Mouse (Mus musculus) forebrain, embryonic 11.5 days (tissue): ENCODE data around the gene 1600014C23Rik. TPM values are rescaled to one million over a fixed set of nuclear protein-coding genes. Genes with fewer than 3 reads are reported as not detected.

Experiments used
- ATAC-seq: fragments of 200-750 bp; cut with Nextera tagmentation; replicated peaks from 2 replicates; pipeline ENCODE4 v1.8.0; 2017; ENCODE audit warnings: moderate TSS enrichment; ENCODE audit not compliant: low FRiP score
- DNase-seq: peaks from one replicate; pipeline ENCODE4 v3.0.0-alpha.2; 2017; ENCODE audit warnings: low spot score
- H3K27ac ChIP-seq: fragments of 300-500 bp; sonication (generic); 2 replicates; pipeline ENCODE4 v1.5.1; 2014; ENCODE audit warnings: low read depth, low read length
- H3K27me3 ChIP-seq: fragments of 300-500 bp; sonication (generic); 2 replicates; pipeline ENCODE4 v1.6.1; 2014; ENCODE audit warnings: mild to moderate bottlenecking, low read length, mixed read lengths; ENCODE audit not compliant: control insufficient read depth, insufficient read depth
- H3K36me3 ChIP-seq: fragments of 300-500 bp; sonication (generic); 2 replicates; pipeline ENCODE4 v1.6.1; 2014; ENCODE audit warnings: mild to moderate bottlenecking, low read length, moderate library complexity, mixed read lengths; ENCODE audit not compliant: control insufficient read depth, insufficient read depth
- H3K4me1 ChIP-seq: fragments of 300-500 bp; sonication (generic); replicated peaks from 2 replicates; pipeline ENCODE4 v1.6.1; 2014; ENCODE audit warnings: low read length, mixed read lengths; ENCODE audit not compliant: control insufficient read depth, insufficient read depth
- H3K4me2 ChIP-seq: fragments of 300-500 bp; sonication (generic); 2 replicates; pipeline ENCODE4 v1.6.1; 2014; ENCODE audit warnings: low read depth, mild to moderate bottlenecking, low read length, moderate library complexity, mixed read lengths; ENCODE audit not compliant: severe bottlenecking
- H3K4me3 ChIP-seq: fragments of 300-500 bp; sonication (generic); 2 replicates; pipeline ENCODE4 v1.5.1; 2014; ENCODE audit warnings: low read depth, low read length
- H3K9ac ChIP-seq: fragments of 300-500 bp; sonication (generic); 2 replicates; pipeline ENCODE4 v1.6.1; 2014; ENCODE audit warnings: low read length
- H3K9me3 ChIP-seq: fragments of 300-500 bp; sonication (generic); 2 replicates; pipeline ENCODE4 v1.6.1; 2016; ENCODE audit warnings: low read length, mixed read lengths; ENCODE audit not compliant: control insufficient read depth
- WGBS: fragments of 180-500 bp; shearing (Covaris S2); extraction: QIAGEN DNeasy Blood & Tissue Kit; methylation state at CpG from one replicate; pipeline ENCODE4 v1.1.7; 2014; 5-methylcytosine and 5-hydroxymethylcytosine counted together
- polyA plus RNA-seq: library from polyadenylated mRNA; unstranded; fragments of >200 nt; fragmentation: Nextera tagmentation; extraction: Ambion mirVana; gene quantifications from 2 replicates; pipeline ENCODE4 v1.2.1, GENCODE M21; 2014

The 1600014C23Rik gene
- polyA plus RNA-seq, 1 experiment from 2014 or later: 0.55 TPM

DNA sequence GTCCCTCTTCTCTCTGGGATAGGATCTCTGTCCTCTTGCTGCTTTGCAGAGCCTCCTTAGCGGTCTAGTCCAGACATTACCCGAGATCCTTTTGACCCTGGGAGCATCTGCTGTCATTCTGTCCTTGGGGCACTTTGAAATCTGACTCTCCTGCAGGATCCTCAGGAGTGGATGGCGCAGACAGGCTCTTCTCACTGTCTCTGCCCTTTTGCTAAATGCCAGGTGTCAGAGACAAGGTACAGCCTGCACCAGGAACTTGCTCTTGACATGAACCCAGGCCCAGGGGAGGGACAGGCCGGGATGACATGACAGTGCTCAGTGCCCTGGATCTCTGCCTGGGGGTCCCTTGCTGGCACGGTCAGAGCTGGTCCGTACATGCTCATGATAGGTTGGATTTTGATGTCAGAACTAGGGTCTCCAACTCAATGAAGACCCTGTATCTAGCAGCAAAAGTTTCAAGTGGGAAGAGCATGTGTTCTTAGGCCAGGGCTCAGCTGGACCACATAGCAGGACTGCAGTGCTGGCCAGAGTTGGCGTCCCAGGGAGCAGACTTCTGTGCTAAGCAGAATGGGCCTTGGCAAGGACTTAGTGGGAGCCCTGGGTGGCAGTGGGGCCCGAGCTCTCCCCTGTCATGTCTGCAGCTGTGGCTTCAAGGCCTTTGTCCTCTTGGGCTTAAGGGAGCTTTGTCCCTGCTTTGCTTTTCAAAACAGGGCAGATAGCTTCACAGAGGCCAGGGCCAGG lies 5.5 kb downstream of the 1600014C23Rik start:
- Histone ChIP-seq H3K4me3 (no peak overlapping the region), H3K27me3 (no peaks in the 10 kb centered on the region; the same call in 1 of the 2 replicates), H3K9me3 (no peaks in the 10 kb centered on the region), H3K9ac (no peak overlapping the region), H3K4me1 (peaks cover 3% of the 10 kb centered on the region), H3K4me2 (no peak overlapping the region), H3K27ac (no peak overlapping the region), H3K36me3 (no peaks in the 10 kb centered on the region)
- ATAC-seq (no peak), DNase-seq (no peak)
- 64% methylated on average over 8 of the region's 8 CpGs for WGBS

- ATAC-seq (no peak), DNase-seq (no peak)
- no peaks in the 10 kb centered on the region; the same call in 1 of the 2 replicates for H3K4me1 ChIP-seq
- H3K36me3 ChIP-seq: no peaks in the 10 kb centered on the region
- H3K4me3 ChIP-seq: no peak overlapping the region
- no peaks in the 10 kb centered on the region for H3K27me3 ChIP-seq
- H3K9me3 ChIP-seq: no peaks in the 10 kb centered on the region
- WGBS: 89% methylated on average over 2 of the region's 2 CpGs
- no peak overlapping the region for H3K27ac ChIP-seq
- no peak overlapping the region for H3K9ac ChIP-seq
- H3K4me2 ChIP-seq: no peak overlapping the region
Measured at GRCm38 (mm10) chr17:45727481-45727880, 6.2 kb downstream of the 1600014C23Rik start.

DNA sequence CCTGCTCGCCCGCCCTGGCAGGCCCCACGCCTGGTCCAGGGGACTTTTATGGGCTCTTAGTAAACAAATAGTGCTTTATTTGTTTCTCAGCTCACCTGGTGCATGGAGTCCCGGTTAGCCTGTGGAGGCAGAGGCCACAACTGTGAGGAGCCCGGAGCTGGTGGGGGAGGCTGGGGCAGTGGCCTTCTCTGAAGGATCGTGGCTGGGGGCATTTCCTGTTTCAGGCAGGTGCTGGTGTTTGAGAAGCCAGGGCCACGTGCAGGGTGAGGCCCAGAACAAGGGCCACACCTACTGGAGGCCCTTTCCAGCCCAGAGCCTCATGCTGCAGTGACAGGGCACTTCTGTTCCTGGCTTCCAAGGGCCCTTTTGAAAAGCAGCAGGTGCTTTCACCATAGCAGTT lies 7.4 kb downstream of the 1600014C23Rik start:
- no peak overlapping the region for H3K4me3 ChIP-seq
- 68% methylated on average over 7 of the region's 7 CpGs for WGBS
- no peaks in the 10 kb centered on the region for H3K9me3 ChIP-seq
- ATAC-seq (no peak), DNase-seq (no peak)
- no peaks in the 10 kb centered on the region for H3K27me3 ChIP-seq
- H3K27ac ChIP-seq: no peak overlapping the region
- H3K9ac ChIP-seq: no peak overlapping the region
- no peaks in the 10 kb centered on the region for H3K36me3 ChIP-seq
- no peaks in the 10 kb centered on the region; the same call in 1 of the 2 replicates for H3K4me1 ChIP-seq
- no peak overlapping the region for H3K4me2 ChIP-seq

DNA sequence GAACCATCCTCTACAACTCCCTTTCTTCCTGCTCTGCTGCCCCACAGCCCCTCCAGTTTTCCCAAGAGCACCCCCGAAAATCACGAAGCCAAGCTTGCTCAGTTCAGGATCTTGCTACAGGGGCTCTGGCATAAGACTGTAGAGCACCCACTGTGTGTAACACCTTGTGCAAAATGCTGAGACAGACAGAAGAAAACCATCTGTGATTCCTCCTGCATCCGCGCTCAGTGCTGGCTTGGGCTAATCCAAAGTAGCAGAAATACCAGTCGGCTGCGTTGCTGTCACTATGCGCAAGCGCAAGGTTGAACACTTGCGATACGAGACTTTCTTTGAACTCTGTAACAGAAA lies 9.1 kb downstream of the 1600014C23Rik start:
- WGBS: 89% methylated on average over 10 of the region's 10 CpGs
- no peak overlapping the region for H3K27ac ChIP-seq
- no peaks in the 10 kb centered on the region for H3K27me3 ChIP-seq
- no peak overlapping the region for H3K4me3 ChIP-seq
- no peak for DNase-seq
- H3K4me1 ChIP-seq: no peaks in the 10 kb centered on the region; the same call in 1 of the 2 replicates
- no peak overlapping the region; the same call in 1 of the 2 replicates for H3K4me2 ChIP-seq
- no peaks in the 10 kb centered on the region for H3K36me3 ChIP-seq
- H3K9ac ChIP-seq: peak overlapping the region; percentile 76; the same call in 1 of the 2 replicates
- H3K9me3 ChIP-seq: no peaks in the 10 kb centered on the region
- ATAC-seq: peak; percentile 55

DNA sequence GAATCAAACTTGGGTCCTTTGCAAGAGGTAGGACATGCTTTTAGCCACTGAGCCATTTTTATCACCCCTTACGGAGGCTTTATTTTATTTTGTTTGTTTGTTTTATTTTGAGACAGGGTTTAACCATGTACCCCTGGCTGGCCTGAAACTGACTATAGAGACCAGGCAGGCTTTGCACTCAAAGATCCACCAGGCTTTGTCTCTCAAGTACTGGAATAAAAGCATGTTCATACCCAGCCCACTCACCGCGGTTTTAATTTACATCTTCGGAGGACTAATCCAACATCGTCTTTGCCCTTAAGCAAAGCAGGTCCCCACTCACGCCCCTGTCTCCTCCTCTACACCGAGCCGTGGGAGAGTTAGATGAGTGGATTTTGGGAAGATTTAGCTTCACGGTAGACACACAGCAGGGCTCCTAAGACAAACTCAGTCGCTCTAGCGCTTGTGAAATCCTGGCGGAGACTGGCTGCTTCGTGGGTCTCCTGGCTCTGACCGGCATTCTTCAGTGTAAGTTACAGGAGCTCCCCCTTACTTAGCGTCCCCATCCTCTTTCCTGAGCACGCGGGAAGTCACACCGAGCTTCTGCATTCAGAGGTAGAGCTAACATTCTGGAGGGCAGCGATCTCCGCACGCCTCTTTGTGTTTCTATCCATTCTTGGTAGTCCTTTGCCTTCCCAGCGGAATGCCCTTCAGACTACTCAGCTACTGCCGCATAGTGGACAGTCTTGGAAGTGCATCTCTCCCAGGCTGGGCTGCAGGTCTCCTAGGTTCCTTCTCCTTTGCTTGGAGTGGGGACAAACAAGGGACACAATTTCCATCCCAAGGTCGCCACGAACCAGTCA lies 9.7 kb downstream of the 1600014C23Rik start:
- Histone ChIP-seq H3K9me3 (no peaks in the 10 kb centered on the region), H3K36me3 (no peaks in the 10 kb centered on the region), H3K27ac (no peak overlapping the region), H3K4me3 (peak overlapping the region; percentile 40), H3K9ac (peak overlapping the region; percentile 76), H3K4me1 (no peaks in the 10 kb centered on the region; the same call in 1 of the 2 replicates), H3K27me3 (no peaks in the 10 kb centered on the region), H3K4me2 (peak overlapping the region; percentile 71)
- peak; percentile 63 for ATAC-seq
- WGBS: 5% methylated on average over 25 of the region's 25 CpGs
- DNase-seq: peak; percentile 94

GRCm38 (mm10) chr17:45718323-45718722 lies 15.3 kb downstream of the 1600014C23Rik start:
- no peaks in the 10 kb centered on the region for H3K4me1 ChIP-seq
- no peaks in the 10 kb centered on the region for H3K27me3 ChIP-seq
- no peaks in the 10 kb centered on the region for H3K9me3 ChIP-seq
- no peaks in the 10 kb centered on the region for H3K36me3 ChIP-seq
- no peak overlapping the region for H3K4me3 ChIP-seq
- H3K9ac ChIP-seq: no peak overlapping the region
- 11% methylated on average over 10 of the region's 10 CpGs for WGBS
- H3K27ac ChIP-seq: no peak overlapping the region
- ATAC-seq: 0 out of 2 replicates have a peak, but pooled peaks have one; percentile 18
- H3K4me2 ChIP-seq: no peak overlapping the region
- peak; percentile 74 for DNase-seq

DNA sequence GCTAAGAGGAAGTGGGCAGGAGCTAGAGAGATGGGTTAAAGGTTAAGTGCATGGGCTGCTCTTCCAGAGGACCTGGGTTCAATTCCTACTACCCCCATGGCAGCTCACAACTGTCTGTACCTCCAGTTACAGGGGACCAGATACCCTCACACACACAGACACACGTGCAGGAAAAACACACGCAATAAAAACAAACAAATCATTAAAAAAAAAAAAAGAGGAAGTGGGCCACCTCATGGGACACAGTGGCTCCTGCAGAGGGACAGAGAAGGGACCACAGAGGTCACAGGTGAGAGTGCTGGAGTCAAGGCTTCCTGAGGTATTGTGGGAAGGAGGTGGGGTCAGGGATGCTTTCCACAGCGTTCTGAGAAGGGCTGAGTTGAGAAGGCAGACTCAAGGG lies 22.1 kb downstream of the 1600014C23Rik start:
- no peak overlapping the region for H3K9ac ChIP-seq
- no peaks in the 10 kb centered on the region for H3K27me3 ChIP-seq
- H3K4me3 ChIP-seq: no peak overlapping the region
- no peaks in the 10 kb centered on the region for H3K9me3 ChIP-seq
- H3K27ac ChIP-seq: no peak overlapping the region
- 70% methylated on average over 3 of the region's 3 CpGs for WGBS
- no peaks in the 10 kb centered on the region for H3K36me3 ChIP-seq
- DNase-seq (no peak), ATAC-seq (no peak)
- no peak overlapping the region for H3K4me2 ChIP-seq
- H3K4me1 ChIP-seq: no peaks in the 10 kb centered on the region

- H3K4me2 ChIP-seq: no peak overlapping the region
- no peak for DNase-seq
- H3K4me3 ChIP-seq: no peak overlapping the region
- no peaks in the 10 kb centered on the region for H3K4me1 ChIP-seq
- no peaks in the 10 kb centered on the region for H3K36me3 ChIP-seq
- no peak overlapping the region for H3K9ac ChIP-seq
- H3K9me3 ChIP-seq: no peaks in the 10 kb centered on the region
- no peak overlapping the region for H3K27ac ChIP-seq
- no peaks in the 10 kb centered on the region for H3K27me3 ChIP-seq
- WGBS: 81% methylated on average over 8 of the region's 8 CpGs
- no peak for ATAC-seq
Measured at GRCm38 (mm10) chr17:45710407-45710806, 23.2 kb downstream of the 1600014C23Rik start.
